Mouse (Mus musculus) ovary, postnatal 36 days (tissue): ENCODE data around the gene Map3k14.

Experiments used
- DNase-seq: peaks from one replicate; pipeline ENCODE4 v3.0.0; 2022; ENCODE audit warnings: low spot score, mixed read lengths

Map3k14 gene

DNA sequence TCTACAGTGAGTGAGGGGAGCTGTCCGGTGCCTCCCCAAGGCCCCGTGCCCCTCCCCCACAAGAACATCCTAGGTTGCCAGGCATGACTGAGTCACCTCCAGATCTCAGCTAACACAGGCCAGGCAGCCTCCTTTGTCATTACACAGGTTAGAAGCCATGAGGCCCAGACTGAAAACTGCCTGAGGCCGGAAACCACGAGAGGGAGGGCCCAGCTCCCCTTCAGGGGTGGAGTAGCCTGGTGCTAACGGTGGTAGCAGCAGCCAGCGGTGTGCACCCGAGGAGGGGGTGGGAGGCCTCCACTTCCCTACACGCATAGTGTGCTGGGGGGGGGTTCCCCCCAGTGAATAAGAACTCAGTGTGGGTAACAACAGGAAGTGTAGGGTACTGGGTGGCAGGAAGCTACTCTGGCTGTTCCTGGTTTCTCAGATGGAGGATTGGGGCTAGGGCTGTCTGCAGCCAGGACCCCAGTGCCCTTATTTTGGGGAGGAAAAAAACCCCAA lies 92.3 kb downstream of the Map3k14 start:
- DNase-seq: no peak

GRCm38 (mm10) chr11:103174411-103174832 lies 92.8 kb downstream of the Map3k14 start:
- DNase-seq: no peak

- DNase-seq: no peak
These were observed 93.4 kb downstream of the Map3k14 start for GRCm38 (mm10) chr11:103173771-103174344.

DNA sequence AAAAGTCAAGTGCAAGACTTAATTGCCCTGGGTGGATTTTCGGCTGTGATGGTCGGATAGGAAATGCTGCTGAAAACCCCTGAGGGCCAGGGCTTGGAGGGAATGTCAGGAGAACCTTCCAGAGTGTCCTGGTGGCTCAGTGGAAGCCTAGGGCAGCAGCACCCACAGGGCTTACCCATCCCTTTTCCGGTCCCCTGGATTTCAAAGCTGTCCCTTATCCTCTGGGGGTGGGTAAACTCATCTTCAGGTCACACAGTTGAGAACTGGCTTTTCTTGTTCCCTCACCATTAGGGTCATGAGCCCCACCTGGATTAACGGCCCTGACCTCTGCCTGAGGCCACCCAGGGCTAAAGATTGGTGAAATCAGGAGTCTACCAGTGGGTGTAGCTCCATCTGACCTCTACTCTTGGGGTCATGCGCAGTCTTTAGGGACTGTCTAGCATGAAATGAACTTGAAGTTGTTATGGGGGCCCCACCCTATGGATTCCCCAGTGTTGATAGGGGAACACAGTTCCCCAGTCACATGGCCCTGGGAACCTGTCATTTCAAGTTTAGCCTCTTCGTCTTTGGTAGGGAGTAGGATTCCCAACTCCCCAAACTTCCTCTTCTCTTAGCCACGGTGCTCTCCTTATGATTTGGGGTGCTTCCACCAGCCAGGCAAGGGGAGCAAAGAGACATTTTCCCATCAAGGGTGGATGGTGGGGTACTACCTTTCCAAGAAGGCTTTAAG lies 94.1 kb downstream of the Map3k14 start:
- DNase-seq: no peak

GRCm38 (mm10) chr11:103172392-103173040 lies 94.8 kb downstream of the Map3k14 start:
- DNase-seq: no peak

DNA sequence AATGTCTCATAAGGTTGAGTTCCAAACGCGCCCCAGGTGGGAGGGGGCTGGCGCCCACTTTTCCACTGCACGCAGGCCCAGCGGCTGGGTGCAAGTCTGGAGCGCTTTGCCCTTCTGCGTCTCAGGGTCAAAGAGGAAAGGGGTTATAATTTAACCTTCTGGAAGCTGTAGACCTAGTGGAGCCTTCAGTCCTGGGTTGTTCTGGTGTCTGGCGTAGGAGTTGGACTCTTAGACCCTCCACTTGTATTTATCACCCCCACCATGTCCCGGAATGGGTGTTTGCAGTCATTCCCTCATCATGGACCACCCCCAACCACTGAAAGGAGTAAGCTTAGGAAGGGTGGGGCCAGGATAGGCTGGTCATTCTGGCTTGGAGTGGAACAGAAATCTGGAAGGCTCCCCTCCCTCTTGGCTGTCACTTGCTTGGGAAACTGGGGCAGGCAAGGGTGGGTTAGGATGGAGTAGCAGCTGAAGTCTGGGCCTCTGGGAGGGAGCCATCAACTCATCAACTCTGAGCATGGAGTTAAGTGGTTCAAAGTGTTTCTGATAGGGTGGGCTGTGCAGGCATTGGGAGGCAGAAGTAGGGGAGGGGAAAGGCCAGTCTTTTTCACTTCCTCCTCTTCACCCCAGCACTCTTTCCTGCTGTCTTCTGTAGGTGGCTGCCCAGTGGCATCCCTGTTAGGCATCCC lies 95.4 kb downstream of the Map3k14 start:
- DNase-seq: no peak

GRCm38 (mm10) chr11:103171286-103171620 lies 96.0 kb downstream of the Map3k14 start:
- no peak for DNase-seq

DNA sequence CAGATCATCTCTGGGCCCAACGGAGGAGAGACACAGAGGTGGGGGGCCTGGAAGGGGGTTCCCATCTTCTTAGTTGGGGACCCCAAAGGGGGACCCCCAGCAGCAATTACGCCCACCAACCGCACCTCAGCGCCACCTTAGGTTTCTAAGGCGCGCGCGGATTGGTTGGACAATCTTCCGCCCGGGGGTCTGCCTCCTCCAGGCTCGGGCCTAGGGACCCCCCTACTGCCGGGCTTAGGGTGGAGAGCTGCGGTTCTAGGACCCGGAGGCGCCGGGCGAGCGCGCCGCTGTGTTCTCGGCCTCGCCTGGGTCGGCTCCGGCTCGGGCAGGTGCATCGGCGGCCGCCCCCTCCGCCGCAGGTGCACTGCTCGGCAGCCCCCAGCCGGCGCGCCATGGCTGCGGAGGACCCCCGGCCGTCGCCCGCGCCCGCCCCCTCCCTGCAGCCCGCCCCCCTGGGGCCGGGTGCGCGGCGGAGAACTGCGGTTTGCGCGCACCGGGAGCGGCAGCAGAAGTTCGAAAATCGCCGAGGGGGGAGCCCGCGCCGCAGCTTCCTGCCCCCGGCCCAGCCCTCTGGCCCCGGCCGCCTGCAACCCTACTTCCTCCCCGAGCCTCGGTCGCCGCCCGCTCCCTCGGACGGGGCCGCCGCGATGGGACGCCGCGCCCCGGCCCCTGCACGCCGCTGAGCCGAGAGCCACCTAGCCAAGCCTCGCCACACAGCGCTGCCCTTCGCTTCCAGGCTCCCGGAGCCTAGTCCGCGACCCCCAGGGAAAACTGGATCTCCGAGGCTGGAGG lies 96.6 kb downstream of the Map3k14 start, which contains the start of gene Fmnl1:
TSS of gene Fmnl1 (plus strand) at position 614 of the 792 bp plus-strand sequence.
- DNase-seq: peak; percentile 28

- DNase-seq: no peak
These were observed 97.2 kb downstream of the Map3k14 start for GRCm38 (mm10) chr11:103170111-103170493.
